35 mouse cellular contexts compared by ENCODE assay signal in the genomic region with DNA sequence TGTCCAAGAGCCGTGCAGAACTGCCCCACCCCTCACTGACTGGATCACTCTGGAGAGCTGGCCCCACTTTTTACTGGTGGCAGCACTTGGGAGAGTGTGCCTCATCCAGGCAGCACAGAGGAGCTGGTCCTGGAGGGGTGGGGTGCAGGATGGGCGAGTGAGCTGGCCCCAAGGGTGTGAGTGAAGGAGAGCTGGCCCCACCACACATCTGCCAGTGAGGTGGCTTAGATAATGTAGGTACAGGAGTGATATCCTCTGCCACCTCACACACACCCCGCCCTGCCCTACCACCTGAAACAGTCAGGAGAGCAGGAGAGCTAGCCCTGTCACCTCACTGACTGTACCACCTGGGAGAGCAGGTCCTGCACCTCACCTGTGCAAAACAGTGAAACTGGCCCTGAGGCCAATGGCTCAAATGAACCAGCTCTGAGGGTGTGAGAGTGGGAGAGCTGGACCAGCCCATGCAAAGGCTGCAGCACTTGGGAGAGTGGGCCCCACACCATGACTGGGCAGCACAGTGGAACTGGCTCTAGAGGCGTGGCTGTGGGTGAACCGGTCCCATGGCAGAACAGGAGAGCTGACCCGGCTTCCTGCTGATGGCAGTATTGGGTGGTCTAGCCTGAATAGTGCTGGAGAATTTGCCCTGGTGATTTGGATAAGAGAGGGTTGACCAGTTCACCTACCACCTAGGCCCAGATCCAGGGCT. TPM values are rescaled to one million over a fixed set of nuclear protein-coding genes. Genes with fewer than 3 reads are reported as not detected.
A peak's percentile ranks its signal among the peaks of the same experiment; 100 is the strongest.
DNase-seq lines count a peak whose midpoint lies in the region; ATAC-seq lines count a peak whose summit lies in the region.
"Had no signal": no experiment of that assay in that cellular context is flagged by ENCODE, and none has a peak within 500 bp of the region (broad histone marks: within the 10 kb centered on the region; RNA-seq: fewer than 3 reads in every experiment).

No protein-coding gene starts in this region.

- no peak for ATAC-seq in embryonic facial prominence, embryonic 13.5 days (ENCODE audit: insufficient number of reproducible peaks, insufficient read depth, low FRiP score, low TSS enrichment, low read depth)
- no peak for ATAC-seq in liver, embryonic 11.5 days (replicated peaks; ENCODE audit: low FRiP score)
- ATAC-seq in liver, embryonic 13.5 days (ENCODE audit: low read depth) = peak; percentile 77
- ATAC-seq in stomach, embryonic 16.5 days (ENCODE audit: insufficient read depth, low FRiP score) = peak; percentile 19; the same call in 1 of the 2 replicates
- ATAC-seq in megakaryocyte progenitor cell, adult 5-6 weeks (replicated peaks; ENCODE audit: poor library complexity) = no peak
- ATAC-seq: hindbrain, postnatal 0 days; Patski had no signal

- H3K4me1 ChIP-seq in embryonic facial prominence, embryonic 13.5 days = no peaks in the 10 kb centered on the region
- no peaks in the 10 kb centered on the region for H3K4me1 ChIP-seq in embryonic facial prominence, embryonic 10.5 days
- 0 out of 2 replicates have a peak, but pooled peaks cover 3% of the 10 kb centered on the region for H3K4me1 ChIP-seq in liver, embryonic 11.5 days (replicated peaks; ENCODE audit: control insufficient read depth, insufficient read depth, low read length)
- H3K4me1 ChIP-seq in liver, embryonic 13.5 days (replicated peaks) = peaks cover 38% of the 10 kb centered on the region
- H3K4me1 ChIP-seq in stomach, embryonic 16.5 days (ENCODE audit: control insufficient read depth, insufficient read depth, low read length) = no peaks in the 10 kb centered on the region
- H3K4me1 ChIP-seq: heart, embryonic 10.5 days; hindbrain, embryonic 12.5 days; limb, embryonic 15.5 days; midbrain, embryonic 12.5 days; neural tube, embryonic 13.5 days had no signal

- H3K9ac ChIP-seq in embryonic facial prominence, embryonic 13.5 days = 0 out of 2 replicates have a peak overlapping the region, but pooled peaks have one; percentile 40
- H3K9ac ChIP-seq in liver, embryonic 11.5 days (ENCODE audit: low read depth, low read length) = no peak overlapping the region
- no peak overlapping the region for H3K9ac ChIP-seq in liver, embryonic 13.5 days
- no peak overlapping the region for H3K9ac ChIP-seq in stomach, embryonic 16.5 days (ENCODE audit: low read length)
- H3K9ac ChIP-seq: hindbrain, embryonic 12.5 days; limb, embryonic 15.5 days; lung, embryonic 14.5 days; midbrain, embryonic 12.5 days; neural tube, embryonic 13.5 days had no signal

- no peaks in the 10 kb centered on the region for H3K36me3 ChIP-seq in embryonic facial prominence, embryonic 13.5 days
- no peaks in the 10 kb centered on the region for H3K36me3 ChIP-seq in embryonic facial prominence, embryonic 10.5 days (replicated peaks)
- H3K36me3 ChIP-seq in liver, embryonic 11.5 days (ENCODE audit: control insufficient read depth, insufficient read depth, low read length) = no peaks in the 10 kb centered on the region
- no peaks in the 10 kb centered on the region for H3K36me3 ChIP-seq in liver, embryonic 13.5 days
- no peaks in the 10 kb centered on the region for H3K36me3 ChIP-seq in stomach, embryonic 16.5 days (ENCODE audit: control insufficient read depth, insufficient read depth, low read length)
- H3K36me3 ChIP-seq: G1E; heart, embryonic 10.5 days; hindbrain, embryonic 12.5 days; limb, embryonic 10.5 days; limb, embryonic 15.5 days; midbrain, embryonic 12.5 days; neural tube, embryonic 13.5 days had no signal

- H3K4me2 ChIP-seq in embryonic facial prominence, embryonic 13.5 days = no peak overlapping the region
- no peak overlapping the region for H3K4me2 ChIP-seq in liver, embryonic 11.5 days
- peak overlapping the region; percentile 32 for H3K4me2 ChIP-seq in liver, embryonic 13.5 days
- H3K4me2 ChIP-seq in stomach, embryonic 16.5 days (ENCODE audit: low read depth, low read length) = no peak overlapping the region
- H3K4me2 ChIP-seq: hindbrain, embryonic 12.5 days; limb, embryonic 15.5 days; lung, embryonic 14.5 days; midbrain, embryonic 12.5 days; neural tube, embryonic 13.5 days had no signal

- no peak for DNase-seq in embryonic facial prominence, embryonic 10.5 days (ENCODE audit: low spot score)
- DNase-seq in liver = peak; percentile 39
- DNase-seq in liver, embryonic 11.5 days (ENCODE audit: low spot score) = no peak
- DNase-seq in liver, embryonic 13.5 days = no peak
- no peak for DNase-seq in left cerebral cortex, adult 18-20 months (ENCODE audit: low spot score in 2 of 2)
- DNase-seq: cerebellum, adult 11 months; gastrocnemius, postnatal 14 days; heart, postnatal 36 days; kidney, adult 11 months; kidney, postnatal 4 days; layer of hippocampus, postnatal 36 days; lung, embryonic 14.5 days; lung, postnatal 14 days; thymus, postnatal 14 days had no signal

- no peaks in the 10 kb centered on the region for H3K27me3 ChIP-seq in embryonic facial prominence, embryonic 13.5 days
- H3K27me3 ChIP-seq in embryonic facial prominence, embryonic 10.5 days (replicated peaks; ENCODE audit: low read depth, poor library complexity, severe bottlenecking) = no peaks in the 10 kb centered on the region
- H3K27me3 ChIP-seq in liver, embryonic 11.5 days (replicated peaks; ENCODE audit: control insufficient read depth, insufficient read depth, low read length) = no peaks in the 10 kb centered on the region
- H3K27me3 ChIP-seq in liver, embryonic 13.5 days = no peaks in the 10 kb centered on the region
- no peaks in the 10 kb centered on the region for H3K27me3 ChIP-seq in stomach, embryonic 16.5 days (ENCODE audit: control insufficient read depth, insufficient read depth, low read length)
- H3K27me3 ChIP-seq: midbrain, embryonic 12.5 days; neural tube, embryonic 13.5 days; Patski had no signal

- H3K9me3 ChIP-seq in embryonic facial prominence, embryonic 13.5 days = no peaks in the 10 kb centered on the region
- no peaks in the 10 kb centered on the region for H3K9me3 ChIP-seq in embryonic facial prominence, embryonic 10.5 days
- H3K9me3 ChIP-seq in liver, embryonic 11.5 days (ENCODE audit: control insufficient read depth, low read length) = no peaks in the 10 kb centered on the region
- no peaks in the 10 kb centered on the region for H3K9me3 ChIP-seq in liver, embryonic 13.5 days (replicated peaks)
- no peaks in the 10 kb centered on the region for H3K9me3 ChIP-seq in stomach, embryonic 16.5 days (replicated peaks; ENCODE audit: control insufficient read depth, low read length)
- H3K9me3 ChIP-seq: G1E; heart, embryonic 10.5 days; hindbrain, embryonic 12.5 days; limb, embryonic 10.5 days; limb, embryonic 15.5 days; midbrain, embryonic 12.5 days; neural tube, embryonic 13.5 days had no signal

- no peak overlapping the region for H3K27ac ChIP-seq in embryonic facial prominence, embryonic 13.5 days
- H3K27ac ChIP-seq in embryonic facial prominence, embryonic 10.5 days (replicated peaks) = no peak overlapping the region
- H3K27ac ChIP-seq in liver, embryonic 11.5 days (ENCODE audit: low read depth, low read length) = no peak overlapping the region
- H3K27ac ChIP-seq in liver, embryonic 13.5 days = 0 out of 2 replicates have a peak overlapping the region, but pooled peaks have one; percentile 20
- peak overlapping the region; percentile 21; the same call in 1 of the 2 replicates for H3K27ac ChIP-seq in stomach, embryonic 16.5 days (ENCODE audit: low read length)
- H3K27ac ChIP-seq: heart, embryonic 10.5 days; hindbrain, embryonic 12.5 days; hindbrain, postnatal 0 days; limb, embryonic 10.5 days; limb, embryonic 15.5 days; midbrain, embryonic 12.5 days; neural tube, embryonic 13.5 days had no signal

- WGBS in embryonic facial prominence, embryonic 13.5 days = 68% methylated on average over 6 of the region's 6 CpGs
- WGBS in embryonic facial prominence, embryonic 10.5 days = 78% methylated on average over 6 of the region's 6 CpGs
- 59% methylated on average over 6 of the region's 6 CpGs for WGBS in liver, embryonic 11.5 days
- 56% methylated on average over 6 of the region's 6 CpGs for WGBS in liver, embryonic 13.5 days (ENCODE audit: insufficient replicate concordance)
- 59% methylated on average over 6 of the region's 6 CpGs for WGBS in stomach, embryonic 16.5 days

- no peak overlapping the region for H3K4me3 ChIP-seq in embryonic facial prominence, embryonic 13.5 days
- no peak overlapping the region for H3K4me3 ChIP-seq in embryonic facial prominence, embryonic 10.5 days
- H3K4me3 ChIP-seq in liver, embryonic 11.5 days (ENCODE audit: low read depth, low read length) = no peak overlapping the region
- no peak overlapping the region for H3K4me3 ChIP-seq in liver, embryonic 13.5 days (replicated peaks)
- no peak overlapping the region for H3K4me3 ChIP-seq in stomach, embryonic 16.5 days (replicated peaks; ENCODE audit: low read length)
- H3K4me3 ChIP-seq: heart, embryonic 10.5 days; hindbrain, embryonic 12.5 days; limb, embryonic 10.5 days; limb, embryonic 15.5 days; midbrain, embryonic 12.5 days; neural tube, embryonic 13.5 days had no signal

RNA-seq across cellular contexts. Expression of gene Lcn12, which starts 5.6 kb away (rescaled TPM):
- not detected in 2 replicates for polyA plus RNA-seq in embryonic facial prominence, embryonic 13.5 days (2015; fragmentation: Nextera tagmentation; extraction: Ambion mirVana)
- not detected in 2 replicates for polyA plus RNA-seq in embryonic facial prominence, embryonic 10.5 days (2016; fragmentation: Nextera tagmentation; extraction: Ambion mirVana)
- not detected in 2 replicates for polyA plus RNA-seq in liver, embryonic 11.5 days (2014; fragmentation: Nextera tagmentation; extraction: Ambion mirVana)
- polyA plus RNA-seq in liver, embryonic 13.5 days (2015; fragmentation: Nextera tagmentation; extraction: Ambion mirVana) = not detected in 2 replicates
- not detected in 2 replicates for polyA plus RNA-seq in stomach, embryonic 16.5 days (2015; fragmentation: Nextera tagmentation; extraction: Ambion mirVana)
- total RNA-seq in megakaryocyte progenitor cell, adult 5-6 weeks (2015) = 0.27 TPM in 1 of 2 replicates, not detected in the other
- not detected in 2 replicates for total RNA-seq in megakaryocyte progenitor cell, adult 5-6 weeks (2017)
- not detected for total RNA-seq in left cerebral cortex, adult 18-20 months (2021)
- total RNA-seq: adrenal gland, postnatal 14 days; common myeloid progenitor, adult 5-6 weeks; G1E; gastrocnemius, postnatal 14 days; granulocyte monocyte progenitor cell, adult 5-6 weeks; heart, postnatal 36 days; hindbrain, postnatal 0 days; layer of hippocampus, postnatal 36 days; left cerebral cortex, postnatal 10 days; midbrain, postnatal 0 days had no signal
- polyA plus RNA-seq: forebrain, embryonic 11.5 days; G1E; heart, embryonic 10.5 days; heart, embryonic 16.5 days; hindbrain, embryonic 12.5 days; hindbrain, postnatal 0 days; kidney, embryonic 14.5 days; limb, embryonic 10.5 days; limb, embryonic 15.5 days; lung, embryonic 14.5 days; midbrain, embryonic 12.5 days; midbrain, postnatal 0 days; neural tube, embryonic 13.5 days; Patski; urinary bladder, adult 2 months had no signal

RNA-seq across cellular contexts. Expression of gene Fbxw5, which starts 12.4 kb away (rescaled TPM):
- polyA plus RNA-seq in embryonic facial prominence, embryonic 13.5 days (2015; fragmentation: Nextera tagmentation; extraction: Ambion mirVana) = 75.1 and 81.1 TPM in 2 replicates
- polyA plus RNA-seq in embryonic facial prominence, embryonic 10.5 days (2016; fragmentation: Nextera tagmentation; extraction: Ambion mirVana) = 87.9 and 92.2 TPM in 2 replicates
- polyA plus RNA-seq in liver, embryonic 11.5 days (2014; fragmentation: Nextera tagmentation; extraction: Ambion mirVana) = 63.3 and 63.6 TPM in 2 replicates
- 27.9 and 31.1 TPM in 2 replicates for polyA plus RNA-seq in liver, embryonic 13.5 days (2015; fragmentation: Nextera tagmentation; extraction: Ambion mirVana)
- polyA plus RNA-seq in stomach, embryonic 16.5 days (2015; fragmentation: Nextera tagmentation; extraction: Ambion mirVana) = 76.5 and 86.0 TPM in 2 replicates
- total RNA-seq in megakaryocyte progenitor cell, adult 5-6 weeks (2015) = 27.1 and 27.6 TPM in 2 replicates
- 25.1 and 27.4 TPM in 2 replicates for total RNA-seq in megakaryocyte progenitor cell, adult 5-6 weeks (2017)
- 100 to 1,000 TPM; 105 to 114 TPM for total RNA-seq in left cerebral cortex, adult 18-20 months (2021)

RNA-seq across cellular contexts. Expression of gene C8g, which starts 13.4 kb away (rescaled TPM):
- 5.8 and 6.2 TPM in 2 replicates for polyA plus RNA-seq in embryonic facial prominence, embryonic 13.5 days (2015; fragmentation: Nextera tagmentation; extraction: Ambion mirVana)
- polyA plus RNA-seq in embryonic facial prominence, embryonic 10.5 days (2016; fragmentation: Nextera tagmentation; extraction: Ambion mirVana) = 6.1 and 6.7 TPM in 2 replicates
- 14.9 and 16.8 TPM in 2 replicates for polyA plus RNA-seq in liver, embryonic 11.5 days (2014; fragmentation: Nextera tagmentation; extraction: Ambion mirVana)
- polyA plus RNA-seq in liver, embryonic 13.5 days (2015; fragmentation: Nextera tagmentation; extraction: Ambion mirVana) = 25.8 and 26.8 TPM in 2 replicates
- polyA plus RNA-seq in stomach, embryonic 16.5 days (2015; fragmentation: Nextera tagmentation; extraction: Ambion mirVana) = 8.9 and 9.5 TPM in 2 replicates
- 2.6 and 5.6 TPM in 2 replicates for total RNA-seq in megakaryocyte progenitor cell, adult 5-6 weeks (2015)
- 0.81 and 3.8 TPM in 2 replicates for total RNA-seq in megakaryocyte progenitor cell, adult 5-6 weeks (2017)
- under 1 TPM; 0.52 to 0.74 TPM for total RNA-seq in left cerebral cortex, adult 18-20 months (2021)

RNA-seq across cellular contexts. Expression of gene Ptgds, which starts 18.3 kb away (rescaled TPM):
- polyA plus RNA-seq in embryonic facial prominence, embryonic 13.5 days (2015; fragmentation: Nextera tagmentation; extraction: Ambion mirVana) = 1.3 and 2.8 TPM in 2 replicates
- 0.18 TPM in 1 of 2 replicates, not detected in the other for polyA plus RNA-seq in embryonic facial prominence, embryonic 10.5 days (2016; fragmentation: Nextera tagmentation; extraction: Ambion mirVana)
- polyA plus RNA-seq in liver, embryonic 11.5 days (2014; fragmentation: Nextera tagmentation; extraction: Ambion mirVana) = not detected in 2 replicates
- polyA plus RNA-seq in liver, embryonic 13.5 days (2015; fragmentation: Nextera tagmentation; extraction: Ambion mirVana) = 0.38 TPM in 1 of 2 replicates, not detected in the other
- 6.1 and 6.7 TPM in 2 replicates for polyA plus RNA-seq in stomach, embryonic 16.5 days (2015; fragmentation: Nextera tagmentation; extraction: Ambion mirVana)
- total RNA-seq in megakaryocyte progenitor cell, adult 5-6 weeks (2015) = 0.42 TPM in 1 of 2 replicates, not detected in the other
- total RNA-seq in megakaryocyte progenitor cell, adult 5-6 weeks (2017) = not detected in 2 replicates
- 1,000 to 10,000 TPM; 2,769 to 3,095 TPM for total RNA-seq in left cerebral cortex, adult 18-20 months (2021)
- total RNA-seq: common myeloid progenitor, adult 5-6 weeks had no signal
- polyA plus RNA-seq: G1E; limb, embryonic 10.5 days had no signal

RNA-seq across cellular contexts. Expression of gene Paxx, which starts 27.2 kb away (rescaled TPM):
- polyA plus RNA-seq in embryonic facial prominence, embryonic 13.5 days (2015; fragmentation: Nextera tagmentation; extraction: Ambion mirVana) = 29.4 and 35.9 TPM in 2 replicates
- polyA plus RNA-seq in embryonic facial prominence, embryonic 10.5 days (2016; fragmentation: Nextera tagmentation; extraction: Ambion mirVana) = 15.8 and 16.0 TPM in 2 replicates
- polyA plus RNA-seq in liver, embryonic 11.5 days (2014; fragmentation: Nextera tagmentation; extraction: Ambion mirVana) = 9.2 and 14.3 TPM in 2 replicates
- 7.2 and 7.7 TPM in 2 replicates for polyA plus RNA-seq in liver, embryonic 13.5 days (2015; fragmentation: Nextera tagmentation; extraction: Ambion mirVana)
- polyA plus RNA-seq in stomach, embryonic 16.5 days (2015; fragmentation: Nextera tagmentation; extraction: Ambion mirVana) = 44.1 and 49.4 TPM in 2 replicates
- total RNA-seq in megakaryocyte progenitor cell, adult 5-6 weeks (2015) = 32.8 and 40.9 TPM in 2 replicates
- 15.3 and 21.3 TPM in 2 replicates for total RNA-seq in megakaryocyte progenitor cell, adult 5-6 weeks (2017)
- total RNA-seq in left cerebral cortex, adult 18-20 months (2021) = 10 to 100 TPM; 64.5 to 69.1 TPM

Comparison
In these comparisons a context has a peak if more than half of its experiments do, and no peak if none do; other contexts are left out.
1. ATAC-seq: peak in liver, embryonic 13.5 days (single experiment) and stomach, embryonic 16.5 days (single experiment); none in embryonic facial prominence, embryonic 13.5 days (single experiment), liver, embryonic 11.5 days (single experiment) and megakaryocyte progenitor cell, adult 5-6 weeks (single experiment).
2. H3K27ac ChIP-seq: peak in liver, embryonic 13.5 days (single experiment) and stomach, embryonic 16.5 days (single experiment); none in embryonic facial prominence, embryonic 13.5 days (single experiment), embryonic facial prominence, embryonic 10.5 days (single experiment) and liver, embryonic 11.5 days (single experiment).